Mouse (Mus musculus) hindbrain, embryonic 14.5 days (tissue): ENCODE results near the gene Idh2. TPM values are rescaled to one million over a fixed set of nuclear protein-coding genes. Genes with fewer than 3 reads are reported as not detected.

ENCODE experiments used
- ATAC-seq: fragments of 200-750 bp; cut with Nextera tagmentation; 2 replicates; pipeline ENCODE4 v1.8.0; 2017; ENCODE audit warnings: moderate number of reproducible peaks, mild to moderate bottlenecking, moderate TSS enrichment, moderate library complexity; ENCODE audit not compliant: low FRiP score
- DNase-seq: peaks from one replicate; pipeline ENCODE4 v3.0.0-alpha.2; 2015; ENCODE audit warnings: low spot score
- H3K27ac ChIP-seq: fragments of 300-500 bp; sonication (generic); 2 replicates; pipeline ENCODE4 v1.5.1; 2014; ENCODE audit warnings: mild to moderate bottlenecking, moderate library complexity
- H3K27me3 ChIP-seq: fragments of 300-500 bp; sonication (generic); 2 replicates; pipeline ENCODE4 v1.6.1; 2014; ENCODE audit warnings: mild to moderate bottlenecking, low read length, mixed read lengths; ENCODE audit not compliant: control insufficient read depth, insufficient read depth
- H3K36me3 ChIP-seq: fragments of 300-500 bp; sonication (generic); replicated peaks from 2 replicates; pipeline ENCODE4 v1.6.1; 2014; ENCODE audit not compliant: control insufficient read depth, insufficient read depth
- H3K4me1 ChIP-seq: fragments of 300-500 bp; sonication (generic); replicated peaks from 2 replicates; pipeline ENCODE4 v1.6.1; 2014; ENCODE audit warnings: antibody characterized with exemption, low read length, mixed read lengths; ENCODE audit not compliant: control insufficient read depth, insufficient read depth
- H3K4me2 ChIP-seq: fragments of 300-500 bp; sonication (generic); replicated peaks from 2 replicates; pipeline ENCODE4 v1.6.1; 2014; ENCODE audit warnings: mild to moderate bottlenecking, moderate library complexity
- H3K4me3 ChIP-seq: fragments of 300-500 bp; sonication (generic); replicated peaks from 2 replicates; pipeline ENCODE4 v1.5.1; 2014; ENCODE audit warnings: mild to moderate bottlenecking, low read length
- H3K9ac ChIP-seq: fragments of 300-500 bp; sonication (generic); 2 replicates; pipeline ENCODE4 v1.6.1; 2014
- H3K9me3 ChIP-seq: fragments of 300-500 bp; sonication (generic); 2 replicates; pipeline ENCODE4 v1.6.1; 2016; ENCODE audit warnings: low read length; ENCODE audit not compliant: control insufficient read depth
- whole genome bisulfite sequencing: fragments of 180-500 bp; shearing (Covaris S2); extraction: QIAGEN DNeasy Blood & Tissue Kit; methylation state at CpG from one replicate; pipeline ENCODE4 v1.1.7; 2014; 5-methylcytosine and 5-hydroxymethylcytosine counted together
- polyA plus RNA-seq: library from polyadenylated mRNA; unstranded; fragments of >200 nt; fragmentation: Nextera tagmentation; extraction: Ambion mirVana; gene quantifications from 2 replicates; pipeline ENCODE4 v1.2.1, GENCODE M21; 2014

Gene Idh2
- polyA plus RNA-seq = 198 and 205 TPM in 2 replicates

DNA sequence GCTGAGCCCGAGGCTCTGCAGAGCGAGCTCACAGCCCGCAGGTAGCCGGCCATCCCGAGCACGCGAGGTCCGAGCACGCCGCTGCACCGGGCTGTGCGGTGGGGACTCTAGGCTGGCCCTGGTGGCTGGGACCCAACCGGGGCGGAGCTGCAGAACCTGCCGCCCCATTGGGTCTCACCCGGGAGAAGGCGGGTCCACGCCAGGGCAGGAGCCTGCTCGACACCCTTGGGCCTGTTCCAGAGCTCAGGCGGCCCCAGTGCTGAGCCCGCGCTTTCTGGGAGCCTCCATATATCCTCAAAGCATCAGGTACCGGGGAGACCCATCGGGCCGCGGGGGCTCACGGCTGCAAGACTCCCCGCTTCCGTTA, at the start of gene Idh2:
Idh2 (minus strand) TSS at position 169 of the 367 bp plus-strand sequence.
- Histone ChIP-seq H3K9ac (peak within 1 kb of the TSS; percentile 96), H3K9me3 (no peaks in the 10 kb centered on the region), H3K4me1 (peaks cover 43% of the 10 kb centered on the region), H3K4me3 (peak within 1 kb of the TSS; percentile 60), H3K27ac (peak within 1 kb of the TSS; percentile 97), H3K36me3 (peaks cover 2% of the 10 kb centered on the region; the same call in 1 of the 2 replicates), H3K27me3 (no peaks in the 10 kb centered on the region), H3K4me2 (peak within 1 kb of the TSS; percentile 61)
- ATAC-seq = peak; percentile 94
- DNase-seq = peak; percentile 76
- WGBS = under 1% methylated on average over 29 of the region's 29 CpGs

DNA sequence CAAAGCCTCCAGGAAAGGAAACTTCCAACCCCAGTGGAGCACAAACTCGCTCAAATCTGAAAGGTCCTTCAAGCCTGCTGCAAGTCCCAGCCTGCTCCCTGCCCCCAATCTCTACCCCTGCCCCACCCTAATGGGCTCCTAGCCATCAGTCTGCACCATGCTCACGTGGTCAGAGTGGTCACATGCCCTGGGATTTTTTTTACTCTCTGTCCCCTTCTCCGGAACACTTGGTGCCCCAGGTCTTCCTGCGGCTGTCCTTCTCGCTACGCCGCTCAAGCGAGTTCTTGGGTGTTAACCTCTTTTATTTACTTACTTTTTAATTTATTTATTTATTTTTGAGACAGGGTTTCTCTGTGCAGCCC, 45.7 kb upstream of the Idh2 start:
- H3K9me3 ChIP-seq = no peaks in the 10 kb centered on the region
- H3K36me3 ChIP-seq = no peaks in the 10 kb centered on the region
- no peaks in the 10 kb centered on the region for H3K27me3 ChIP-seq
- H3K4me2 ChIP-seq = no peak overlapping the region
- H3K27ac ChIP-seq = no peak overlapping the region
- no peak for ATAC-seq
- H3K4me3 ChIP-seq = no peak overlapping the region
- WGBS = 71% methylated on average over 8 of the region's 8 CpGs
- no peaks in the 10 kb centered on the region for H3K4me1 ChIP-seq
- DNase-seq = no peak
- H3K9ac ChIP-seq = no peak overlapping the region

GRCm38 (mm10) chr7:80160293-80160944, 45.2 kb upstream of the Idh2 start:
- WGBS = 73% methylated on average over 7 of the region's 7 CpGs

GRCm38 (mm10) chr7:80158496-80159268, 43.5 kb upstream of the Idh2 start:
- H3K27ac ChIP-seq = no peak overlapping the region
- DNase-seq = no peak

More at GRCm38 (mm10) chr7:80160293-80160944, 45.2 kb upstream of the Idh2 start:
- Histone ChIP-seq H3K4me3 (no peak overlapping the region), H3K4me1 (no peaks in the 10 kb centered on the region), H3K27ac (no peak overlapping the region), H3K9me3 (no peaks in the 10 kb centered on the region), H3K4me2 (no peak overlapping the region), H3K27me3 (no peaks in the 10 kb centered on the region), H3K36me3 (no peaks in the 10 kb centered on the region), H3K9ac (no peak overlapping the region)
- no peak for ATAC-seq
- no peak for DNase-seq

GRCm38 (mm10) chr7:80156711-80157227, 41.6 kb upstream of the Idh2 start:
- Histone ChIP-seq H3K27ac (no peak overlapping the region), H3K4me1 (no peaks in the 10 kb centered on the region), H3K36me3 (no peaks in the 10 kb centered on the region), H3K9me3 (no peaks in the 10 kb centered on the region), H3K4me3 (no peak overlapping the region), H3K27me3 (no peaks in the 10 kb centered on the region), H3K9ac (no peak overlapping the region), H3K4me2 (no peak overlapping the region)
- DNase-seq = peak; percentile 55
- no peak for ATAC-seq
- 51% methylated on average over 13 of the region's 13 CpGs for WGBS

More at GRCm38 (mm10) chr7:80158496-80159268, 43.5 kb upstream of the Idh2 start:
- H3K4me3 ChIP-seq = no peak overlapping the region
- no peaks in the 10 kb centered on the region for H3K4me1 ChIP-seq
- 89% methylated on average over 8 of the region's 8 CpGs for WGBS
- no peak overlapping the region for H3K4me2 ChIP-seq
- H3K9me3 ChIP-seq = no peaks in the 10 kb centered on the region
- no peaks in the 10 kb centered on the region for H3K27me3 ChIP-seq
- H3K9ac ChIP-seq = no peak overlapping the region
- ATAC-seq = no peak
- no peaks in the 10 kb centered on the region for H3K36me3 ChIP-seq

- H3K9me3 ChIP-seq = no peaks in the 10 kb centered on the region
- DNase-seq = no peak
- H3K36me3 ChIP-seq = no peaks in the 10 kb centered on the region
- no peak overlapping the region for H3K27ac ChIP-seq
- H3K4me3 ChIP-seq = no peak overlapping the region
- 81% methylated on average over 3 of the region's 3 CpGs for WGBS
- ATAC-seq = no peak
- no peak overlapping the region for H3K9ac ChIP-seq
- no peaks in the 10 kb centered on the region for H3K27me3 ChIP-seq
- H3K4me2 ChIP-seq = no peak overlapping the region
- H3K4me1 ChIP-seq = no peaks in the 10 kb centered on the region
These were observed 39.5 kb upstream of the Idh2 start for GRCm38 (mm10) chr7:80154689-80155088.

DNA sequence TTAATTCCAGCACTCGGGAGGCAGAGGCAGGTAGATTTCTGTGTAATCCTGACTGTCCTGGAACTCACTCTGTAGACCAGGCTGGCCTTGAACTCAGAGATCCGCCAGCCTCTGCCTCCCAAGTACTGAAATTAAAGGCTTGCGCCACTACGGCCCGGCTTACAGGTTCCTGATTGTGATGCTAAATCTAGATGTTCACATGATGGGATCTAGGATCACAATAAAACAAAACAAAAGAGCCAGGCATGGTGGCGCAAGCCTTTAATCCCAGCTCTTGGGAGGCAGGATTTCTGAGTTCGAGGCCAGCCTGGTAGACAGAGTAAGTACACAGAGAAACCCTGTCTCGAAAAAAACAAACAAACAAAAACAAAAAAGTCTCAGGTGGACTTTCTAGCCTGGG, 37.6 kb upstream of the Idh2 start:
- Histone ChIP-seq H3K9ac (no peak overlapping the region), H3K36me3 (no peaks in the 10 kb centered on the region), H3K4me2 (no peak overlapping the region), H3K27me3 (no peaks in the 10 kb centered on the region), H3K27ac (no peak overlapping the region), H3K4me3 (no peak overlapping the region), H3K4me1 (no peaks in the 10 kb centered on the region), H3K9me3 (no peaks in the 10 kb centered on the region)
- no peak for DNase-seq
- WGBS = 89% methylated on average over 8 of the region's 8 CpGs
- no peak for ATAC-seq

DNA sequence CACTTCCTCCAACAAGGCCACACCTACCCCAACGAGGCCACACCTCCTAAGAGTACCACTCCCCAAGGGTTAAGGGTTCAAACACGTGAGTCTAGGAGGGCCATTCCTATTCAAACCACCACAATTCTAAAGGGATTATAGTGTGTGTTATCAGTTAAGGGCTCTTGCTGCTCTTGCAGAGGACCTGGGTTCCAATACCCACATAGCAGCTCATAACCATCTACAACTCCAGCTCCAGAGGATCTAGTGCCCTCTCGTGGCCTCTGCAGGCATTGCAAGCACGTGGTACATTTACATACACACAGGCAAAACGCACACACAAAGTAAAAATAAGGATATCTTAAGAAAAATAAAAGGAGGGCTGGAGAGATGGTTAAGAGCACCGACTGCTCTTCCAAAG, 37.0 kb upstream of the Idh2 start:
- H3K27me3 ChIP-seq = no peaks in the 10 kb centered on the region
- WGBS = 67% methylated on average over 6 of the region's 6 CpGs
- no peak overlapping the region for H3K4me3 ChIP-seq
- DNase-seq (no peak), ATAC-seq (no peak)
- no peak overlapping the region for H3K4me2 ChIP-seq
- no peak overlapping the region for H3K27ac ChIP-seq
- no peak overlapping the region for H3K9ac ChIP-seq
- H3K36me3 ChIP-seq = no peaks in the 10 kb centered on the region
- H3K9me3 ChIP-seq = no peaks in the 10 kb centered on the region
- no peaks in the 10 kb centered on the region for H3K4me1 ChIP-seq

DNA sequence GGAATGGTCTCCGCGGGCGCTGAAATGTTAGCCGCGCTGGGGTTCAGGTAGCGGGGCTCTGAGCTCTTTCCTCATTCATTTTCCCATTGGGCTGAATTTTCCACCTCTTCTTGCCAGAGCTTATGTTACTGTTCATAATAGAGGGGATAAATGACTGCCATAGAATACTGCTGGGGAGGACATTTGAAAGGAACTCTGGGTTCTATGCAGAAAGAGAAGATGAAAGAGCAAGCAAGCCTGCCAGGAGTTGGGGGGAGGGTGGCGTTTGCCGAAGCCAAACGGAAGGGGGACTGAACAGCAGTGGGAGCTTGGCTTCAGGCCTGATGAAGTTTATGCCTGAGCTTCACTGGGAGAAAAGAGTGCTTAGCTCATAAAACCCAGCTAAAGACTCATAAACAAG, 34.2 kb upstream of the Idh2 start:
- no peaks in the 10 kb centered on the region for H3K27me3 ChIP-seq
- H3K4me3 ChIP-seq = no peak overlapping the region
- H3K27ac ChIP-seq = peak overlapping the region; percentile 6
- H3K9me3 ChIP-seq = no peaks in the 10 kb centered on the region
- WGBS = 47% methylated on average over 9 of the region's 9 CpGs
- DNase-seq = no peak
- H3K4me2 ChIP-seq = no peak overlapping the region
- H3K9ac ChIP-seq = no peak overlapping the region
- H3K36me3 ChIP-seq = no peaks in the 10 kb centered on the region
- ATAC-seq = peak; percentile 59; the same call in 1 of the 2 replicates
- H3K4me1 ChIP-seq = no peaks in the 10 kb centered on the region
